Mouse (Mus musculus) limb, embryonic 10.5 days (tissue): ENCODE data around the gene Dchs1. TPM values are rescaled to one million over a fixed set of nuclear protein-coding genes. Genes with fewer than 3 reads are reported as not detected.

Experiments
- DNase-seq: peaks from one replicate; pipeline ENCODE4 v3.0.0-alpha.2; 2017; ENCODE audit warnings: low spot score
- H3K27ac ChIP-seq: fragments of 300-500 bp; sonication (generic); 2 replicates; pipeline ENCODE4 v1.5.1; 2016; ENCODE audit warnings: mild to moderate bottlenecking
- H3K27me3 ChIP-seq: fragments of 300-500 bp; sonication (generic); 2 replicates; pipeline ENCODE4 v1.6.1; 2016; ENCODE audit warnings: low read depth, mild to moderate bottlenecking; ENCODE audit not compliant: poor library complexity, severe bottlenecking
- H3K36me3 ChIP-seq: fragments of 300-500 bp; sonication (generic); 2 replicates; pipeline ENCODE4 v1.6.1; 2016; ENCODE audit warnings: mild to moderate bottlenecking, moderate library complexity
- H3K4me1 ChIP-seq: fragments of 300-500 bp; sonication (generic); 2 replicates; pipeline ENCODE4 v1.6.1; 2016
- H3K4me3 ChIP-seq: fragments of 300-500 bp; sonication (generic); 2 replicates; pipeline ENCODE4 v1.5.1; 2016; ENCODE audit warnings: mild to moderate bottlenecking, moderate library complexity
- H3K9me3 ChIP-seq: fragments of 300-500 bp; sonication (generic); replicated peaks from 2 replicates; pipeline ENCODE4 v1.6.1; 2016; ENCODE audit warnings: mild to moderate bottlenecking
- WGBS: fragments of 180-500 bp; shearing (Covaris S2); methylation state at CpG from one replicate; pipeline ENCODE4 v1.1.7; 2016; 5-methylcytosine and 5-hydroxymethylcytosine counted together
- polyA plus RNA-seq: library from polyadenylated mRNA; unstranded; fragments of >200 nt; fragmentation: Nextera tagmentation; extraction: Ambion mirVana; gene quantifications from 2 replicates; pipeline ENCODE4 v1.2.1, GENCODE M21; 2016

Gene Dchs1
- polyA plus RNA-seq, 1 experiment from 2014 or later, result 21.2 TPM

GRCm38 (mm10) chr7:105777316-105777715 lies 10.1 kb downstream of the Dchs1 start:
- Histone ChIP-seq H3K27ac (peak overlapping the region; percentile 93), H3K36me3 (peaks cover 82% of the 10 kb centered on the region), H3K27me3 (no peaks in the 10 kb centered on the region), H3K9me3 (no peaks in the 10 kb centered on the region), H3K4me3 (peak overlapping the region; percentile 50), H3K4me1 (peaks cover 36% of the 10 kb centered on the region)
- 76% methylated on average over 1 of the region's 1 CpGs for WGBS
- no peak for DNase-seq

GRCm38 (mm10) chr7:105776026-105776425 lies 11.4 kb downstream of the Dchs1 start:
- H3K9me3 ChIP-seq, result no peaks in the 10 kb centered on the region
- no peaks in the 10 kb centered on the region for H3K27me3 ChIP-seq
- WGBS, result 88% methylated on average over 2 of the region's 2 CpGs
- peaks cover 36% of the 10 kb centered on the region for H3K4me1 ChIP-seq
- H3K27ac ChIP-seq, result no peak overlapping the region
- H3K4me3 ChIP-seq, result no peak overlapping the region
- H3K36me3 ChIP-seq, result peaks cover 82% of the 10 kb centered on the region
- DNase-seq, result peak; percentile 20

GRCm38 (mm10) chr7:105774661-105775060 lies 12.8 kb downstream of the Dchs1 start:
- WGBS, result 67% methylated on average over 8 of the region's 8 CpGs

GRCm38 (mm10) chr7:105773041-105773440 lies 14.4 kb downstream of the Dchs1 start:
- Histone ChIP-seq H3K36me3 (peaks cover 80% of the 10 kb centered on the region), H3K4me1 (peaks cover 31% of the 10 kb centered on the region)

More at GRCm38 (mm10) chr7:105774661-105775060, 12.8 kb downstream of the Dchs1 start:
- Histone ChIP-seq H3K27me3 (no peaks in the 10 kb centered on the region), H3K36me3 (peaks cover 82% of the 10 kb centered on the region), H3K9me3 (no peaks in the 10 kb centered on the region), H3K4me1 (peaks cover 36% of the 10 kb centered on the region), H3K4me3 (no peak overlapping the region), H3K27ac (no peak overlapping the region)
- DNase-seq, result no peak

GRCm38 (mm10) chr7:105772331-105772730 lies 15.1 kb downstream of the Dchs1 start:
- WGBS, result 92% methylated on average over 15 of the region's 15 CpGs
- Histone ChIP-seq H3K4me1 (peaks cover 31% of the 10 kb centered on the region), H3K27ac (no peak overlapping the region), H3K4me3 (no peak overlapping the region), H3K9me3 (no peaks in the 10 kb centered on the region), H3K36me3 (peaks cover 88% of the 10 kb centered on the region), H3K27me3 (no peaks in the 10 kb centered on the region)
- DNase-seq, result no peak

More at GRCm38 (mm10) chr7:105773041-105773440, 14.4 kb downstream of the Dchs1 start:
- WGBS, result 85% methylated on average over 5 of the region's 5 CpGs
- H3K27ac ChIP-seq, result no peak overlapping the region
- H3K9me3 ChIP-seq, result no peaks in the 10 kb centered on the region
- no peak for DNase-seq
- no peaks in the 10 kb centered on the region for H3K27me3 ChIP-seq
- H3K4me3 ChIP-seq, result no peak overlapping the region

- 98% methylated on average over 3 of the region's 3 CpGs for WGBS
- no peak overlapping the region for H3K4me3 ChIP-seq
- no peak for DNase-seq
- H3K9me3 ChIP-seq, result no peaks in the 10 kb centered on the region
- H3K27ac ChIP-seq, result no peak overlapping the region
- H3K27me3 ChIP-seq, result 0 out of 2 replicates have a peak, but pooled peaks cover 5% of the 10 kb centered on the region
- peaks cover 23% of the 10 kb centered on the region for H3K4me1 ChIP-seq
- H3K36me3 ChIP-seq, result peaks cover 92% of the 10 kb centered on the region
These were observed 17.5 kb downstream of the Dchs1 start for GRCm38 (mm10) chr7:105769959-105770358.

GRCm38 (mm10) chr7:105767729-105768165 lies 19.7 kb downstream of the Dchs1 start:
- peaks cover 24% of the 10 kb centered on the region for H3K4me1 ChIP-seq
- H3K9me3 ChIP-seq, result no peaks in the 10 kb centered on the region
- H3K36me3 ChIP-seq, result peaks cover 92% of the 10 kb centered on the region
- 29% methylated on average over 6 of the region's 6 CpGs for WGBS
- peak overlapping the region; percentile 11; the same call in 1 of the 2 replicates for H3K4me3 ChIP-seq
- peaks cover 27% of the 10 kb centered on the region for H3K27me3 ChIP-seq
- H3K27ac ChIP-seq, result peak overlapping the region; percentile 32; the same call in 1 of the 2 replicates
- DNase-seq, result peak; percentile 37

GRCm38 (mm10) chr7:105764331-105764730 lies 23.1 kb downstream of the Dchs1 start:
- Histone ChIP-seq H3K27ac (no peak overlapping the region), H3K9me3 (no peaks in the 10 kb centered on the region), H3K4me1 (peaks cover 24% of the 10 kb centered on the region), H3K36me3 (peaks cover 91% of the 10 kb centered on the region), H3K27me3 (peaks cover 37% of the 10 kb centered on the region), H3K4me3 (no peak overlapping the region)
- DNase-seq, result no peak
- 93% methylated on average over 11 of the region's 11 CpGs for WGBS

GRCm38 (mm10) chr7:105762517-105763270 lies 24.8 kb downstream of the Dchs1 start:
- Histone ChIP-seq H3K9me3 (no peaks in the 10 kb centered on the region), H3K4me1 (peaks cover 9% of the 10 kb centered on the region), H3K27me3 (peaks cover 37% of the 10 kb centered on the region), H3K27ac (no peak overlapping the region), H3K4me3 (no peak overlapping the region), H3K36me3 (peaks cover 98% of the 10 kb centered on the region)
- no peak for DNase-seq
- 18% methylated on average over 55 of the region's 55 CpGs for WGBS

GRCm38 (mm10) chr7:105761813-105762484 lies 25.5 kb downstream of the Dchs1 start:
- Histone ChIP-seq H3K9me3 (no peaks in the 10 kb centered on the region), H3K36me3 (peaks cover 98% of the 10 kb centered on the region), H3K4me3 (no peak overlapping the region), H3K4me1 (peaks cover 4% of the 10 kb centered on the region; the same call in 1 of the 2 replicates), H3K27me3 (peaks cover 37% of the 10 kb centered on the region), H3K27ac (no peak overlapping the region)
- DNase-seq, result no peak
- 21% methylated on average over 51 of the region's 51 CpGs for whole genome bisulfite sequencing

GRCm38 (mm10) chr7:105753281-105753680 lies 34.2 kb downstream of the Dchs1 start:
- Histone ChIP-seq H3K27ac (no peak overlapping the region), H3K9me3 (no peaks in the 10 kb centered on the region), H3K4me1 (peaks cover 9% of the 10 kb centered on the region), H3K4me3 (no peak overlapping the region), H3K36me3 (peaks cover 76% of the 10 kb centered on the region), H3K27me3 (no peaks in the 10 kb centered on the region)
- DNase-seq, result no peak
- WGBS, result 93% methylated on average over 10 of the region's 10 CpGs

- no peaks in the 10 kb centered on the region for H3K27me3 ChIP-seq
- no peak overlapping the region for H3K4me3 ChIP-seq
- no peak overlapping the region for H3K27ac ChIP-seq
- no peaks in the 10 kb centered on the region for H3K9me3 ChIP-seq
- peaks cover 9% of the 10 kb centered on the region for H3K4me1 ChIP-seq
- peaks cover 75% of the 10 kb centered on the region for H3K36me3 ChIP-seq
- WGBS, result 88% methylated on average over 2 of the region's 2 CpGs
- no peak for DNase-seq
These were observed 34.7 kb downstream of the Dchs1 start for GRCm38 (mm10) chr7:105752716-105753115.
